Mouse (Mus musculus) spleen, adult 2 months (tissue): Measurements from ENCODE around the gene Dab2. TPM values are rescaled to one million over a fixed set of nuclear protein-coding genes. Genes with fewer than 3 reads are reported as not detected.

Source experiments
- DNase-seq, 2 experiments: peaks; one replicate each; pipeline versions ENCODE4 v3.0.0 to v3.0.0-alpha.2; 2012 to 2021; ENCODE audit warnings: low spot score in 2 of 2, low read depth in 1 of 2
- H3K27ac ChIP-seq: fragments of 200-500 bp; 2 replicates; pipeline ENCODE4 v1.5.1; 2012; ENCODE audit warnings: low read length, inconsistent platforms; ENCODE audit not compliant: insufficient read depth
- H3K27me3 ChIP-seq: fragments of 200-500 bp; 2 replicates; pipeline ENCODE4 v1.6.1; 2012; ENCODE audit warnings: mild to moderate bottlenecking, moderate library complexity, low read length, inconsistent platforms; ENCODE audit not compliant: control insufficient read depth, insufficient read depth
- H3K36me3 ChIP-seq: fragments of 200-500 bp; 2 replicates; pipeline ENCODE4 v1.6.1; 2012; ENCODE audit warnings: mild to moderate bottlenecking, low read length, inconsistent platforms; ENCODE audit not compliant: control insufficient read depth, insufficient read depth
- H3K4me1 ChIP-seq: fragments of 200-500 bp; 2 replicates; pipeline ENCODE4 v1.6.1; 2011; ENCODE audit warnings: inconsistent platforms; ENCODE audit not compliant: control insufficient read depth, insufficient read depth, insufficient read length
- H3K4me3 ChIP-seq: fragments of 200-500 bp; 2 replicates; pipeline ENCODE4 v1.5.1; 2011; ENCODE audit warnings: mild to moderate bottlenecking, inconsistent platforms; ENCODE audit not compliant: insufficient read depth, insufficient read length; ENCODE audit errors: extremely low read depth
- CTCF ChIP-seq: fragments of 200-500 bp; IDR thresholded peaks from 2 replicates; pipeline ENCODE4 v1.5.1; 2011; ENCODE audit warnings: mild to moderate bottlenecking, inconsistent platforms; ENCODE audit not compliant: insufficient read depth, insufficient read length, insufficient replicate concordance; ENCODE audit errors: extremely low read depth
- POLR2A ChIP-seq: fragments of 200-500 bp; IDR thresholded peaks from 2 replicates; pipeline ENCODE4 v1.6.1; 2011; ENCODE audit warnings: low read depth, low read length, inconsistent platforms
- WGBS: fragments of 180-500 bp; shearing (Covaris S2); methylation state at CpG from one replicate; pipeline ENCODE4 v1.1.7; 2018; 5-methylcytosine and 5-hydroxymethylcytosine counted together
- polyA plus RNA-seq: library from polyadenylated mRNA; depleted of rRNA; stranded (reverse); fragments of >200 nt; gene quantifications from 2 replicates; pipeline ENCODE4 v1.2.3, GENCODE M21; 2012

The Dab2 gene
- polyA plus RNA-seq, 1 experiment, result 5.2 TPM

DNA sequence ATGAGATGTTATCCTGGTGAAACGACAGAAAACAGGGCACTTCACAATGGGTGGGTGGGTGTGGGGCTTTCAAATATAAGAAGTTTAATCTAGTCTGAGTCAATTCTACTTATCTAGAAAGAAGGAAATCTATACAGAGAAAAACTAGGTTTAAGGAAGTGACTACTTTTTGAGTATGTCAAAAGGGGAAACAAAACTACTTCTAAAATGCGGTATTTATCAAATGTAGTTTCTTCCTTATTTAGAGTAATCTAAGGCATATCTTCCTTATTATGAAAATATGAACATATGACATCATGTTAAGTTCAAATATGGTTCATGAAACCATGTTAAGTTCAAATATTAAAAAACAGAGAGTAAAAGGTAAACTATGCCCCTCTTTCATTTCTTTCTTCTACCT lies 4.2 kb downstream of the Dab2 start:
- Histone ChIP-seq H3K4me3 (no peak overlapping the region), H3K36me3 (no peaks in the 10 kb centered on the region), H3K27me3 (no peaks in the 10 kb centered on the region), H3K4me1 (no peaks in the 10 kb centered on the region), H3K27ac (no peak overlapping the region)
- no peak for DNase-seq
- TF ChIP-seq CTCF, result no peak
- TF ChIP-seq POLR2A, result no peak
- WGBS, result 31% methylated on average over 2 of the region's 2 CpGs

GRCm38 (mm10) chr15:6309633-6310032 lies 10.0 kb downstream of the Dab2 start:
- no peak for DNase-seq
- Histone ChIP-seq H3K27me3 (no peaks in the 10 kb centered on the region), H3K27ac (no peak overlapping the region), H3K4me1 (no peaks in the 10 kb centered on the region), H3K36me3 (no peaks in the 10 kb centered on the region), H3K4me3 (no peak overlapping the region)
- TF ChIP-seq POLR2A (no peak), CTCF (no peak)
- WGBS, result 91% methylated on average over 3 of the region's 3 CpGs

DNA sequence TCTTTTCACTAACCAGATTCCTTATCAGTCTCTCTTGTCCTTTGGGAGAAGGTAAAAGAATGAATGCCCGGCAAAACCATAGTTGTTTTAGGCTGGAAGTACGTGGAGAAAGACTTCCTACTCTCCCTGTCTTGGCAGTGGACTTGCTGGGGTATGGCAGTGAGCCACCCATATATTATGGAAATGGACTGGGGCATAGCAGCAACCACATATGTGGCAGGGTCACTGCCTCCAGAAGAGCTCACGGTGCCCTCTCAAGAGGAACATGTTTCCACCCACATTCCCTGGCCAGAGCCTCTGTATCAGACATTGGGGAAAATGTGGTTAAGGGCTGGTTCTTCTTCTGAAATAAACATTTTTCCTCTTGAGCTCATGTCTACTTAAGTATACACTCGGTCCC lies 10.8 kb downstream of the Dab2 start:
- DNase-seq, result no peak
- Histone ChIP-seq H3K27me3 (no peaks in the 10 kb centered on the region), H3K36me3 (no peaks in the 10 kb centered on the region), H3K4me3 (no peak overlapping the region), H3K4me1 (no peaks in the 10 kb centered on the region), H3K27ac (no peak overlapping the region)
- 82% methylated on average over 4 of the region's 4 CpGs for WGBS
- TF ChIP-seq POLR2A (no peak), CTCF (no peak)

DNA sequence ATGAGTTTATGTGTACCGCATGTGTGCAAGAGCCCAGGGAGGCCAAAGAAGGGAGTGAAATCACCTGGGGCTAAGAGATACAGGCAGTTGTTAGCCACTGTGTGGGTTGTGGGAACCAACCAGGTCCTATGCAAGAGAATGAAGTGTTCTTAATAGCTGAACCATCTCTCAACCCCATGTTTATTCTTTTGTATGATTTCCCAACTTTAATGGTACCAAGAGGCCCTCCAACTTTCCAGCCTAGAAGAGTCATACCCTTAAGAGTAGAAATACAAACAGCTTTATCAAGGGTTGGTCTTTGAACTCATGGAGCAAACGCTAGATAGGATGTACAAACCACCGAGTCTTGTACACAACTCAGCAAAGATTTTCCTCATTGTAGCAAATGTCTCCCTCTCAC lies 12.8 kb downstream of the Dab2 start:
- no peak overlapping the region for H3K27ac ChIP-seq
- H3K4me3 ChIP-seq, result no peak overlapping the region
- 98% methylated on average over 3 of the region's 3 CpGs for WGBS

DNA sequence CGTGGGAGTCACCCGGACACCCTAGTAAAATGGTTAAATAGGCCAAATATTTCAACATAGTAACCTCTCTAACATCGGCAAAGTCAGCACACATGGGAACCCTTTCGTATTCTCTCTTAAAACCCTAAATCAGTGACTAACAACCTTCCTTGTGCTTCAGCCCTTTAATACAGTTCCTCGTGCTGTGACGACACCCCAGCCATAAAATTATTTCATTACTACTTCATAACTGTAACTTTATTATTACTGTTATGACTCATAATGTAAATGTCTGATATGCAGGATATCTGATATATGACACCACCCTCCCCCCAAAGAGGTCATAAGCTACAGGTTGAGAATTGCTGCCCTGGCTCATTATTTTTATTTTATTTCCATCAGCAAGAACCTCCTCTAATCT lies 19.8 kb downstream of the Dab2 start:
- Histone ChIP-seq H3K27ac (no peak overlapping the region), H3K36me3 (no peaks in the 10 kb centered on the region), H3K27me3 (no peaks in the 10 kb centered on the region), H3K4me1 (no peaks in the 10 kb centered on the region), H3K4me3 (no peak overlapping the region)
- DNase-seq, result no peak
- 93% methylated on average over 6 of the region's 6 CpGs for WGBS
- no peak for TF ChIP-seq CTCF
- TF ChIP-seq POLR2A, result no peak

More for the DNA sequence above, 12.8 kb downstream of the Dab2 start:
- Histone ChIP-seq H3K27me3 (no peaks in the 10 kb centered on the region), H3K36me3 (no peaks in the 10 kb centered on the region), H3K4me1 (no peaks in the 10 kb centered on the region)
- TF ChIP-seq CTCF (no peak), POLR2A (no peak)
- DNase-seq, result no peak

DNA sequence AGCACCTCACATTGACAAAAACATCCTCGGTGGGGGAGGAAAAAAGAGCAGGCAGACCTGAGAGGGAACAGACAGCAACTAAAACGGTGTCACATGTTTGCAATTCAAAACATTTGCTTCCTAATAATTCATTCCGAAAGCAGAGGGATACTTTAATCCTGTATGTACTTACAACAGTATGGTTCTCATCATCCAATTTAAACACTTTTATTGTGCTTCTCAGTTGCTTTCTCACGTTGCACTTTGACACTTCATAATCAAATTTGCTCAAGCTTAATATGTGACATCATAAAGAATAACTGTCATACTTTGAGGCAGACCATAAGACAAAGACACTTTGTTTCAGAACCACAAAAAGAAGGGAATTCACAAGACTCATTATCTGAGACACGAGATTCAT lies 20.9 kb downstream of the Dab2 start:
- no peak overlapping the region for H3K27ac ChIP-seq
- no peak overlapping the region for H3K4me3 ChIP-seq
- H3K27me3 ChIP-seq, result no peaks in the 10 kb centered on the region
- no peaks in the 10 kb centered on the region for H3K36me3 ChIP-seq
- TF ChIP-seq POLR2A (no peak), CTCF (no peak)
- no peak for DNase-seq
- 72% methylated on average over 5 of the region's 5 CpGs for WGBS
- H3K4me1 ChIP-seq, result no peaks in the 10 kb centered on the region

GRCm38 (mm10) chr15:6321263-6321662 lies 21.7 kb downstream of the Dab2 start:
- Histone ChIP-seq H3K27me3 (no peaks in the 10 kb centered on the region), H3K27ac (no peak overlapping the region), H3K4me1 (no peaks in the 10 kb centered on the region), H3K4me3 (no peak overlapping the region), H3K36me3 (no peaks in the 10 kb centered on the region)
- no peak for DNase-seq
- 89% methylated on average over 4 of the region's 4 CpGs for WGBS
- TF ChIP-seq CTCF (no peak), POLR2A (no peak)
